Mouse (Mus musculus) CD8-positive naive resting alpha-beta T cell, adult 2 months (primary cell): ENCODE results near the gene Rcan3.

Experiments
- DNase-seq, 2 experiments: peaks; one replicate each; pipeline ENCODE4 v3.0.0; 2022; ENCODE audit warnings: low read depth in 2 of 2, low spot score in 2 of 2

Rcan3 gene

DNA sequence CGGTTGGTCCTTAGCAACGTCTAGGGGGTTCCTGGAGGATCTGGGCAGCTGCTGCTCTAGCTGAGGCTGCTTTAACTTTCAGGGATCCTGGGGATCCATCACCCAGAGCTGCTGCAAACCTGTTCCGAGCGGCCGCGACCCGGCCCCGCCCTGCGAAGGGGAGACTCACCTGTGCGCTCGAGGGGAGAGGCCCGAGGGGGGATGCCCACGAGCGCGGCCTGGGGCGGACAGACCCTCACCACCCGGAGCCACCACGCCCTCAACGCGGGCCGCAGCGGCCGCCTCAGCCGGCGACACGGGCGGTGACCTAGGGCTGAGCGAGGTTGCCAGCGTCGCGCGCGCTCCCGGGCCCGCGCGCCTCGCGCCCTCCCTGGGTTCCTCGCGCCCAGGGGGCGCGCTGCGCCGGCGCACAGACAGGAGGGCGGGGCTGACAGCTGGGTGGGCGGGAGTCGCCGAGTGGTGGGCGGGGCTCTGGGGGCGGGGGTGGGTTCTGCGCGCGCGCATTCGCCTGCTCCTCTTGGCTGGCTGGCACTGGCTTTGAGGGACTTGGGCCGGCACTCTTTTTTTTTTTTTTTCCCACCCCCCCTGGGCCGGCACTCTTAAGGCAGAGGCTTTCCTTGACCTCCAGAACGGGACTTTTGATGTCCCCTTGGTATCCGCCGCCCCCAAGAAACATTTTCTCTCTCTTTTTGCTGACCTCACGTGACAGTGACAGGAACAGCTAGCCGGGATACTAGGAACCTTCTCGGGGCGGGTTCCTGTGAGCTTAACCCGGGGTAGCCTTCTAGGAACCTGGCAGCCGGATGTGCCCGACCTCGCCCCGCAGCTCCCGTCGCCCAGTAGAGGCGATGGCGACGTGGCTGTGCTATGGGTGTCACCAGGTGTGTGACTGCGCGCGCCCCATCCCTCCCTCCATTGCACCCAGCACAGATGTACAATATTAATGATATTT is at the start of gene Rcan3:
Rcan3 (minus strand) TSS at position 411 of the 952 bp plus-strand sequence.
- DNase-seq, result peak; percentile 65 to 69

DNA sequence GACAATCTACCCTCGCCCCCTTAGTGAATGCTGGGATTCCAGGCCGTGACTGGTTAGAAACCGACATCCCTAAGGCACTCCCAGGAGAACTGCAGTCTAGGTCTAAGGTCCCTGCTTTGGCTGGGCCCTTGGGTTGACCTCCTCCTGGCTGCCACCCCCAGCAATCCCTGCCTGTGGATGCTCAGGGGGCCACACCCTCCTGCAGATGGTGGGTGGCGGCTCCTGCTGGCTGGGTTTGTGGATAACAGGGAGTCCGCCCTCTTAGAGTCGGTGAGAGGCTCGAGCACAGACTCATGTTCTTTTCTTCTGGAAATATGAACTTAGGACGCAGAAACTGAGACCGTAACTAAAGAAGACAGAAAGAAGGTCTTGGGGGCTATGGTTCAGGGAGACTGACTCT is 46.7 kb upstream of the Rcan3 start:
- DNase-seq, result no peak

DNA sequence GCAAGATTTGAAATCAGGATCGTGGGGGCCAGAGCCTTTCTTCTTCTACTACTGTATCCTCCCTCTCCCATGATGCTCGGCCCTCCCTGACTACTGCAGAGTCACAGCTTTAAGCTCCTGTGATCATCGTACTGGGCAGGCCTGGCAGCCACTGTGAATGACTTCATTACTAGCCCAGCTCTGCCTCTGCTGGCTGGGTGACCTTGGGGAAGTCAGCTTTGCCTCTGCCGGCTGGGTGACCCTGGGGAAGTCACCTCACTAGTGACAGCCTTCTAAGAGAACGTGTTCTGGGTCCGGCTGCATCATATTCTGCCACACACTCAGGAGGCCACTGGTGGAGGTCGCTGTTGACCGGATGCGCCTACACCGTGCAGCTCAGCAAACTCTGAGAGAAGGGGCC is 44.2 kb upstream of the Rcan3 start:
- DNase-seq, result no peak

DNA sequence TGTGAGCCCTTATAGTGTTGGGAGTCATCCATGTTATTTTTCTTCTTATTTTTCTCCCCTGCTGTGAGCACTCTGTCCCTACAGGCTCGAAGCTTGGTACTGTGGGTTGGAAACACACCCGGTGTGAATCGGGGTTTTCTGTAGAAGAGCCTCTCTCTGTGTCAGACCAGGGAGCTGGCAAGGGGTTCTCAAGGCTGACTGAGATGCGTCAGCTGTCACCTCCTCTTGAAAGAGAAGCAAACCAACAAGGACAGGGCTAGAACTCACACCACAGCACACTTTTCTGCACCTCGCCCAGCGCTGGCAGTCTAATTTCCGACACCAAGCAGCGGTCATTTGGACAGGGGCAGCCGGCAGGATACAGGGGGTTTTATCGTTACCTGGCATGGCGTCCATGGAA is 29.8 kb upstream of the Rcan3 start:
- DNase-seq, result no peak

DNA sequence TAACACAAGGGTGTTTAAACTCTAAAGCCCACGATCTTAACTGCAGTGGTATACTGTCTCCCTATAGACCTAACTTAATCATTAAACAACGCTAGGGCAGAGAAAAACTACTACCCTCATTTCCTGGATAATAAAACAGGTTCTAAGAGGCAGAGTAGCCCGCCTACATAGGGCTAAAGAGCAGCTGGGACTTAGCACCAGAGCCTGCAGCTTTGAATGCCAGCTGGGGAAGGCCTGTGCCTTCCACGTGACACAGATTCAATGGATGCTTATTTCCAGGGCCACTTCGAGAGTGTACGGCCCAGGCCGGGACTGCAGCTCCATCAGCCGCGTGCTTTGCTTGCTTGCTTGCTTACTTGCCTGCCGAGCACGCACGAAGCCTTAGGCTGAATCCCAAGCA is 19.9 kb upstream of the Rcan3 start:
- no peak for DNase-seq

DNA sequence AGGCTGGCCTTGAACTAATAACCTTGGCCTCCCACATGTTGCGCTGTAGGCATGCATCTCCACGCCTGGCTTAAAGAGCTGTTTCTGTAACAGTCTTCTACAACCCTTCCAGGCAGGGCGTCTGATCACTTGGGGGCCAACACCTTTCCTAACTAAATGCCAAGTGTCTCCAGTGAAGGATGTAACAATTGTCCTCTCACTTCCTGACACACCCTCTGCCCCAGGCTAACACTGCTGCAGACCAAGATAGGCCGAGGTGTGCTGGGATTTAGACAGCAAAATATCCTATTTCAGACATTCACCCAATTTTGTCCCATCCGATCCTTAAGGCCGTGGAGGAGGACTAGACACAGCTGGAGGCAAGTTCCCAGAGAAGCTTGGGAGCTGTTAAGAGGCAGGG is 19.5 kb upstream of the Rcan3 start:
- no peak for DNase-seq

DNA sequence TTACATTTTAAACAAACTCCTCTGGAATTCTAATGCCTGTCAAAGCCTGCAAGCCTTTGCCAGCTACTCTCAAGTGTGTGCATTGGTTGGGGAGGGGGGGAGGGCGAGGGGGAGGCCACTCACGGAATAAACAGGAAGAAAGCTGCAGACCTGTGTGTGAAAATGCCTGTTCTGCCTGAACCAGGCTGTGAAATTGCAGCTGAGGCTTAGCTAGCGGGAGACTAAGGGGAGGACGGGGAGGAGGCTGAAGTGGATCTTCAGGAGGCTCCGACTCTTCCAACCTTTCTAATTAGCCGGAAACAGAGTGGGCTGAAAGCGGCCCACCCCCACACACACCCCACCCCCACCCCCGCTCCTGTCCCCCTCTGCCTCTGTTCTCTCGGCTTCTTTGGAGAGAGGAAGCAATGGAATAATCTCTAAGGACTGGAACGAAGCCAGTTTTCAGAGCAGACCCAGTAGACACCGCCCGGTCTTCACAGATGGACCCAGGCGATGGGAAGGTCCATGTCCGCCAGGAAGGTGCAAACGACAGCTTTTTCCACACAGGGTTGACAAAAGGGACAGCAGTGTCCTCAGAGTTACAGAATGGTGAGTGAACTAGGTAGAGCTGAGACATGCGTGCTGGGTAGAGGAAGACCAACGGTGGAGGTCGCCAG is 17.8 kb upstream of the Rcan3 start:
- DNase-seq, result no peak

DNA sequence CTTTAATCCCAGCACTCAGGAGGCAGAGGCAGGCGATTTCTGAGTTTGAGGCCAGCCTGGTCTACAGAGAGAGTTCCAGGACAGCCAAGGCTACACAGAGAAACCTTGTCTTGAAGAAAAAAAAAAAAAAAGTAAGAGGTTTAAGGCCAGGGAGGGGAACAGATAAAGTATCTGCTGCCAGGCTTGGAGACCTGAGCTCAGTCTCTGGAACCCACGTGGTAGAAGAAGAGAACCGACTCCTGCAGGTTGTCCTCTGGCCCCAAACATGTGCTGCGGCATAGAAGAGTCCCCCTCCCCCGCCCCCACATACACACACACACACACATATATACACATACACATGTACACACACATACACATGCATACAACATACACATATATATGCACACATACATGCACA is 8.8 kb upstream of the Rcan3 start:
- no peak for DNase-seq

DNA sequence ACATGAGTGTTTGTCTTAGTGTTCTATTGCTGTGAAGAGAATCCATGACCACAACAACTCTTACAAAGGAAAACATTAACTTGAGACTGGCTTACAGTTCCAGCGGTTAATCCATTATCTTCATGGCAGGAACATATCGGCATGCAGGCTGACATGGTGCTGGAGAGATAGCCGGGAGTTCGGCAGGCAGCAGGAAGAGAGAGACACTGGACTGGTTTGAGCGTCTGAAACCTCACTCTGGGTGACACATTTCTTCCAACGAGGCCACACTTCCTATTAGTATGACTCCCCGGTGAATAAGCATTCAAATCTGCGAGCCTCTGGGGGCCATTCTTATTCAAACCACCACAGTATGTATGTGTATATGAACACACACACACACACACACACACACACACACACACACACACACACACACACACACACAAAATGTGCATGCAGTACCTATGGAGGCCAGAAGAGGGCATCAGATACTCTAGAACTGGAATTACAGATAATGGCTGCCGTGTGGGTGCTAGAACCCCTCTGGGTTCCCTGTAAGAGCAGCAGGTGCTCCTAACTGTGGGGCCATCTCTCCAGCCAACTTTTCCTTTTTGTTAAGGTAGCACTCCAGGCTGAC is 6.4 kb upstream of the Rcan3 start:
- DNase-seq, result peak; percentile 45 to 51

DNA sequence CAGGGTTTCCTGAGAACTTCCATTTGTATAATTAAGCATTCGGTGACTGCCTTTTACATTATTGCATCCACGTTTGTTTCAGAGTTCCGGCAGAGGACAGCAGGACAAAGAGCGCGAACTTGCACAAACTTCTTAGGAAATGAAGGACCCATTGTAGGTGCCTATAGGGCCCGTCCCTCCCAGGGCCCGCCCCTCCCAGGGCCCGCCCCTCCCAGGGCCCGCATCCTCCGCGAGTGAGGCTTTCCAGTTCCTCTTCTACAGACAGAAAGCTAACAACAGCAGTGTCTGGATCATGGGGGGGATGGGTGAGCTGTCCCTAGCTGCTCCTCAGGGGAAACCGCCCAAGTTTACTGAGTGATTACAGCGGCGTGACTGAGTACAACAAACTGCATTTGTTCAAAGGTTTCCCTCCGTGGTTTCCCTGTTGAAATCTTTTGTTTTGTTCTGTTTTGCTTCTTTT is 5.6 kb upstream of the Rcan3 start:
- DNase-seq, result peak; percentile 43 to 66

DNA sequence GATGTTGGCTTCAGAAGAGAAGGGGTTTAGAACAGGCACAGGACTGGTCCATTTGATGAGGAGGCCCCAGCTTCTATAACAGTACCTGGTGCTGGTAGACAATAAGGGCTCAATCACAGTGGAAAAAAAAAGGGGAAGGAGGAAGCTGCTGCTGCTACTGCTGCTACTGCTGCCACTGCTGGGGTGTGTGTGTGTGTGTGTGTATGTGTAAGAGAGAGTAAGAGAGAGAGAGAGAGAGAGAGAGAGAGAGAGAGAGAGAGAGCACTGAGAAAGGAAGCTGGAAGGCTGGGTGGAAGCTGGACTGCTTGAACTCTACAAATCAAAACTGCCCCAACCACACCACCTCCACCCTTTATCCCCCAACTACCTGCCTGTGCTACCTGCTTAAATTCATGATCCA is 4.3 kb upstream of the Rcan3 start:
- no peak for DNase-seq

DNA sequence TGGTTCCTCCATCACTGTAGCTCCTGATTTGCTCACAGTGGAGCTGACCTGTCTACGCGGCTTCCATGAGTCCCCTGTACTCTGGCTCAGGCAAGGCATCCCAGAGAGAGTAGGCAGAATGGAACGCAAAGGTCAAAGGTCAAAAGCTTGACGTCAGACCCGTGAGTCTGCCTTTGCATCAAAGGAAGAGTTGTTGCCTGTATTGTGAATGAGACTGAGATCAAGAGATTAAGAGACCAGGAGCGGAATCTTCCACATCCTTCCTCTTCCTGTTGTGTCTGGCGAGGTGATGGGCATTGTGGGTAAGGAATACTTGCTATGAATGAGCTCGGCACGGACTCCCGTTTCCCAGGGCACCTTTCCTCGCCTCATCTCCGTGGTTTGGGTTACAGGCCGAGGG is 2.6 kb upstream of the Rcan3 start:
- DNase-seq, result peak; percentile 25 to 42

DNA sequence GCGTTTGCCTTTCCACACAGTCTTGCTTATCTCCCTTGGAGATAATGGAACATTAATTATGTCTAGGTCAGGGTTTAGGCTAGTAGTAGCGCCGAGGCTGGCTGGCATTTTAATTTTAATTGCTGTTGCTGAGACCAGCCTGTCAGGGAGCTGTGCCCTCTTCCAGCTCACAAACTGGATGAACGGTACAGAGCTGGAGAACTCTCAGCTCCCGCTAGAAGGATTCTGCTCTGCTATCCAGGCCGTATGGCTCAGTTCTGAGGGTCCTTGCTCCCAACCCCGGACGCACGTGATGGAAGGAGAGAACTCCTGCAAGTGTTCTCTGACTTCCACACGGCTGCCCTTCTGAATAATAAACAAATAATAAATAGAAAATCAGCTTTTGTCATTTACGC is 739 bp upstream of the Rcan3 start:
- DNase-seq, result no peak

DNA sequence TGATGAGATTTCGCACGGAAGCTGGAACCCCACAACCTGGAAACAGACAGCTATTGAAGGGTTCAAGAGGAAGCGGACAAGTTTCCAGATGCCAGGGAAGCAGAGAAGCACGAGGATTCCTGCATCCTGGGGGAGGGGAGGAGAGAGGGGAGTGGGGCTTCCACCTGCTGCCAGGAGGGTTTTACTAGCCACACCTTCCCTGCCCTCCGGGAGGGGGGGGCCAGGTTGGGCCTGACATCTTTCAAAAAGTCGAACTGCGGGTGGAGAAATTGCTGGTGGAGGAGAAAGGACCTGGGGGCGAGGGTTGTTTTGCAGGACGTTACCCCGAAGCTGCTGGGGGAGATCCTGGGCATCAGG is 589 bp downstream of the Rcan3 start:
- DNase-seq, result no peak

DNA sequence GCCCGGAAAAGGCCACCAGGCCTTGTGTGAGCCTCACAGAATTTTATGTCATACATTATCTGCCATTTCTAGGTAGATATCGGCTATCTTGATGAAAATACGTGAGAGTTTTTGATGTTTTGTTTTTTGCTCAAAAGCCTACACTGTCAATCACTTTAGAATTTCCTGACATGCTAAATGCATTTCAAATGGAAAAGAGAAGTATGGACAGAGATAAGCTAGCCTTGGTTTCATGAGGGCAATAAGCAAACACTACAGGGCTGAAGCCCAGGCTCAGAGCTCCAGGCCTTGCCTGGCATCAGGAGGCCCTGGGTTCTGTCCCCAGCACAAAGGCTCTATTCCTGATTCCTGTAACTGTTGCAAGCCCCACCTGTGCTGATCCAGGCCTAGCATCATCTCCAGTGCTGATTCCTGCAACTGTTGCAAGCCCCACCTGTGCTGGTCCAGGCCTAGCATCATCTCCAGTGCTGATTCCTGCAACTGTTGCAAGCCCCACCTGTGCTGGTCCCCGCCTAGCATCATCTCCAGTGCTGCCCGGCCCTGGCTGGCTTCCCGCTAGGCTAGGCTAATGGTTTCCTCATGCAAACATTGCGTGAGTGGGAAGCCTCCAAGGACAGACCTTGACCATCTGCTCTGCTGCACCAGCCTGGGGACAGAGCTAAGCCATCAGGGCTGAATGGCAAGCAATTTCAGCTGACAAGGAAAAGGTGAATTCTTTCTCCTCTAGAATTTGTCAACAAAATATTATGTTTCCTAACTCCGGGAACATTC is 3.5 kb downstream of the Rcan3 start:
- no peak for DNase-seq

DNA sequence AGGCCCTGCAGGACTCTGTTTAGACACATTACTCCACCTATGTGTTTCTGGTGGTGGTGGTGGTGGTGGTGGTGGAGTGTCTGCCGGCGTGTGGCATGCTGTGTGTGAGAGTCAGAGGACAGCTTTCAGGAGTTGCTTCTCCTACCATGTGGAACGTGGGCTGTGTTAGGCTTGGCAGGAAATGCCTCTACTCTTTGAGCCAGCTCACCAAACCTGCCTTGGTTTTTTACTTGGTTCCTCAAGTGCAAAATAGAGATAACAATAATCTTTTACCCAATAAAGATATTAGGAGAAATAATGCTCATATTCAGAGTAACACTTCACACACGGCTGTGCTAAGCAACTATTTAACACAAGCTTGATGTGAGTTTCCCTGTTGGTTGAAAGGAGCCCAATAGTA is 4.3 kb downstream of the Rcan3 start:
- no peak for DNase-seq

DNA sequence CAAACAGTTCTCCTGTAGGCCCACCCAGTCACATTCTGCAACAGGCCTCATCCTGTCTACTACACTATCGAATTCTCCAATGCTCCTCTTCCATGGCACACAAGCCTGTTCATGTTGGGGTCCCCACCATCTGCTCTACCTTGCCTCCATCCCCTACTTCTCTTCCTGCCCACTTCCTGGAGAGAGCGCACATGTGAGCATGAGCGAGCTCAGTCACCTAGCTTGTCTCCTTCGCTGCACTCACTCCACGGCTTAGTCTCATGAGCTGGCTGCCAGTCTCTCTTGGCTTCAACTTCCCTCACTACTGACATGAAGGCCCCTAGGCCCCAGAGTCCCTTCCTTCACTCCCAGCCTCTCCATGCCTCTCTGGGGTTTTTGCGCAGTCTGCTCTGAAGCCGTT is 7.1 kb downstream of the Rcan3 start:
- DNase-seq, result no peak

DNA sequence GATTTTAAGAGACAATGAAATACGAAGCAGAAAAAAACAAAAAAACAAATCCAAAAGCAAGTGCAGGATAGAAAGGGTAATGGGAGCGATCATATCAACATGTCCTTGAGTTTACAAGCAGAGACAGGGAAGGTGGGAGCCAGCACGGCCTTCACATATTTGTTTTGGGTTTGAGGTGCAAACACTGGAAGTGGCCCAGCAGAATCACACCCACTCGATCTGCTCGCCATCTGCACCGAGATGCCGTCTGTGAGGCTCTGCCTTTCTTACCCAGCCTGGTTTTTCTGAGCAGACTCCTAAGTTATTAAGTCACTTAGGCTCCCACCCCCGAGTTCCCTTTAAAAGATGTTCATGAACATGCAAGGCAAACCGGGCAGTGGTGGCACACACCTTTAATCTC is 8.0 kb downstream of the Rcan3 start:
- DNase-seq, result no peak

DNA sequence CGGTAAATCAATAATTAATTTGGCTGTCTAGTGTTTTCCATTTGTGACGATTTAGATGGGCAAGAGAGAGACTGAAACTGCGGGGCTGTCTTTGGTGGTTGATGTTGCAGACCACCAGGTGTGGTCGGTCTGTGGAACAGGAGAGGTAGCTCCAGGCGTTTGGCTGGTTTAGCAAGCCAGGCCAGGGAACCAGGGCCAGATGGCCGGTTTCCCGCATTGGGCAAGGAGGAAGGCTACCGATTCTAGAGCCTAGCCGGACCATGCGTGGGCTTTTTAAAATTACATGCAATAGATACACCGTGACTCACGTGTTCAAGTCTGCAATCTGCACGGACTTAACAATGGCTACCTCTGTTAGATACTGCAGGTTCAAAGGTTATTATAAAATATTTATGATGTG is 12.7 kb downstream of the Rcan3 start:
- no peak for DNase-seq

DNA sequence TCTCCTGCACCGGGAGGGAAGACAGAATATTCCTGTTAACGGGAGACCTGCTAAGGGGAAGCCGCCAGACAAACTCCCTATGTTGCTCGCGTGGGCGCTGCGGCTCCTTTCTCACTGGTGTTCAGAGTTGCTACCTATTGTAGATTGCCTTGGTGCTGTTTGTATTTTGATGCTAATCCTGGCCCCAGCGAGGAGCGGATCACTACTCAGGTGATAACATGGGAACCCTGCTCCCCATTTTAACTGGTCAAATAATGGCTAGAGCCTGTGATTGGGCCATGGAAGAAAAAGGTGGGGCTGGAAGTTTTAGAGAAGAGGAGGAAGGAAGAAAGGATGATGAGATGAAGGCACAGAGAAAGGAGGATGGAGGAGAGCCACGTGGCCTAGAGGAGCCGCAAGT is 13.2 kb downstream of the Rcan3 start:
- DNase-seq, result no peak

DNA sequence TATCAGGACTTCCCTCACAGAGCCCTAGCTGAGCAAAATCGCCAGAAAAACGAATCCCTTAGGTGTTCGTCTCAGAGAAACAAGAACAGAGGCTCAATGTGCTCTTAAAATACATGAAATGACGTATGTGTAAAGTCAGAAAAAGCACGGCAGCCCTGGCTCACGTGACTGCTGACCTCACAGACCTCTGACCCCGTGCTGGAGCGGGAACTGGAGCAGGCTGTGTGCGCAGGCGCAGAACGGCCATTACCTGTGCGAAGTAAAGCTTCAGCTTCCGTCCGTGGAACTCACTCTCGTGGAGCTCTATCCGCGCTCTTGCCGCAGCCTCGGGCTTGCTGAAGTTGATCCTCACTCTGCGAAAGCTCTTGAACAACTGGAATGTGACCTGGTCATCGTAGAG is 13.7 kb downstream of the Rcan3 start:
- DNase-seq, result no peak
